Mouse (Mus musculus) A20 (cell line): ENCODE data around the gene BC052040.

ENCODE experiments used
- DNase-seq: peaks from one replicate; pipeline ENCODE4 v3.0.0-alpha.2; 2011; ENCODE audit warnings: low read depth, low spot score

Gene BC052040

DNA sequence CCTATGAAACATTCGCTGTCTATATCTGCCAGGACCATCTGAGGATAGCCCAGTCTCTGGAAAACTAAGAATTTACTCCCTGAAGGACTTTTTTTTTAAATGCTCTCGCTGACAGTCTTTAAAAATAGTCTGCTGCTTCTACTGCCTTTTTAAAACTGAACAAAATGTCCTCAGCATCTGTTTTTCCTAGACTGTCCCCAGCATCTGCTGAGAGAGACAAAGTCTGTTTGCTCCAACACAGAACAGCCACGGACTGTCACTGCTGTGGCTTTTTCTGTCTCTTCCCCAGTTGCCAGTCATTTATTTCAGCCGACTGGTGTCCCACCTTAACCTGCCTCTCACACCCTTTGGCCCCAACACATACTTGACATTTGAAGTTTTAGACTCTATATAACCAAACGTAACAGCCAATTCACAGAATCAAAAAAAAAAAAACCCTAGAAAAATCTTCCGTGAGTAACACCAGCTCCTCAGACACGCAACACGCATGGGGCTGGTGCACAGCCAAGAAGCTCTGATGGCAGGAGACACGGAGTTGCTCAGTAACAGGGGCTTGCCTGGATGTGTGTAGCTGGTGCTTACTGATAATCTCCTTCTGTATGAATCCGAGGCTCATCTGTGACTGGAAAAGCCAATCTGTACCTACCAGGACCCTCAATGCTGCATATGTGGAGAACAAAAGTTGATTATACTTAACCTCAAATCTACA lies 188.2 kb downstream of the BC052040 start:
- no peak for DNase-seq

DNA sequence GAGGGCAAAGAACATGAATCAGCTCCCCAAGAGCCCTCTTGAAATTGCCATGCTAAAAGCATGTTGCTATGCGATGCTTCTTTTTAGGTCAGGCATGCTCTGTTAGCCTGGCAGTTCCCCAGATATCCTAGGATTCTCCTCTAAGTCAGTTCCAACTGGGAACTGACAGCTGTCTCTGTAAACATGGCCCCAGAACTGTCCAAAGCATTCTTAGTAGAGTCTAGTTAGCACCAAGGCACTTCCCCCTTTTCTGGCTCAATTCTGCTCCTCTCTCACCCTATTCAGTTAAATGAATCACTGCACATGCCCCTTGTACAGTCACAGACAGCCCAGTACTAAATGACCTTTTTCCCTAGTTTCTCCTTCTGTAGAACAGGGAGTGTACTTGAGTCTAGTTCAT lies 191.2 kb downstream of the BC052040 start:
- DNase-seq = no peak

- no peak for DNase-seq
Observed at GRCm38 (mm10) chr2:115774153-115774908, 192.8 kb downstream of the BC052040 start.

DNA sequence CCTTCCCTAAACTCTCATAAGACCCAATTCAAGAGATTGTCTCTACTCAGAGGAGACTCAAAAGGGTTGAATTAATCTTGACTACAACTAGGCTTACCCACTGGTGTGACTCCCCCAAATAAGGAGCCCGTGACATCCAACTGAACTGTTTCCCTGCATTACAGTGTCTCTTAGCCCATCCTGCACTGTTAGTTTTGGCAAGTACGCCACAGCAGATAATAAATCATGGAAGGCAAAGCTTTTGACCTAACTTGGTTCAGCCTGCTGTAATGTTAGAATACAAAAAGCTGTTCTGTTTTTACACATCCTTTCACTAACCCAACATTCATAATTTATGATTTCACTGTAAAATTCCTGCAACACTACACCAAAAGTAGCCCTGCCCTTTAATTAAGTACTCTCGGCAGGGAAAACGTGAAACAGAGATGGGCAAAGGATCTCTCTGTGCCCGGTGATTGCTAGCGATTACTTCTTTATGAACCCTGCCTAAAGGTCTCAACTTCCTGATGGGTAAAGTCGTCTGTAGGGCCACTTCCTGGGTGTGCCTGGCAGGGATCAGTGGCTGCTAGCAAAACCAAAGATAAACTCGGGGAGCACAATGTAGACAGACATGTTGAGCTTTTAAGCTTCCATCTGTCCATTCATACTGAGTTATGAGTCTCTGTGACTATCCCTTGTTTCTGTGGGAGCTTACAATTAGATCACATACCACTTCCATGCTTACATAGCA lies 194.1 kb downstream of the BC052040 start:
- DNase-seq = no peak

DNA sequence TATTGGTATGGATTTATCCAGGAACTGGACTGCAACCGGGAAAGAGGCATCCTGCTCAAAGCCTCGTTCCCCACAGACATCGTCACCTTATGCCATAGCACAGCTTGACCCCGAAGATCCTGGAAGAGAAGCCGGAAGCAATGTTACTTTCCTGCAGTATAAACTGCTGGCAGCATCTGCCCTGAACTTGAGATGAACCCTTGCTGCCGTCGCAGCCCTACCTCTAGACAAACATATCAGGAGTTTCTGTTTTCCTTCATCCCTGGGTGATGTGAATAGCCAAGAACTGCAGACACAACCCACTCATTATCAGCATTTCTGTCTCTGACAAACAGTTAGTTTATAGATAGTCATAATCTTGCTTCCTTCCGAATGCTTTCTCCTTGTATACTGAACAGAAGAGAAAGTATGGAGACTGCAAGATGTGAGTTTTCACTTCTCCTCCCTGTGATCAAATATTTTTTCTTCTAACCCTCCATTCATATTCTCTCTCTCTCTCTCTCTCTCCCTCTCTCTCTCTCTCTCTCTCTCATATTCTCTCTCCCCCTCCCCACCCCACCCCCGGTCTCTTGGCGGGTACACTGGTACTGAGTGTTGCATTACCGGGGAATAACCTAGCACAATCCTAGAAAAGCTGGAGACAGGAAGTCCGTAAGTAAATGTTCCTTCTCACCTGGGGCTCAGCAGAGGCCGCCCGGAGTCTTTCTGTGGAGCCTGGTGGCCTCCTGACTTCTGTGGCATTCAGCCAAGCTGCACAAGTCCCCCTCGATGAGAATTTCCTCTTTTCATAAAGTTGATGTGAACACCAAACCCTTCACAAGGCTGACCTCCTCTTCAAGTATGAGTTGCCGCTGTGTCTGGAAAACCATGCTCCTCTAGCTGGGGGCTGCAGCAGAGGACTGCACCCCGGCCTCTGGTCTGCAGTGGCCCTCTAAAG lies 195.7 kb downstream of the BC052040 start:
- no peak for DNase-seq

GRCm38 (mm10) chr2:115780546-115781011 lies 199.1 kb downstream of the BC052040 start:
- DNase-seq = no peak

- DNase-seq = no peak
Observed at GRCm38 (mm10) chr2:115785687-115786086, 204.2 kb downstream of the BC052040 start.

DNA sequence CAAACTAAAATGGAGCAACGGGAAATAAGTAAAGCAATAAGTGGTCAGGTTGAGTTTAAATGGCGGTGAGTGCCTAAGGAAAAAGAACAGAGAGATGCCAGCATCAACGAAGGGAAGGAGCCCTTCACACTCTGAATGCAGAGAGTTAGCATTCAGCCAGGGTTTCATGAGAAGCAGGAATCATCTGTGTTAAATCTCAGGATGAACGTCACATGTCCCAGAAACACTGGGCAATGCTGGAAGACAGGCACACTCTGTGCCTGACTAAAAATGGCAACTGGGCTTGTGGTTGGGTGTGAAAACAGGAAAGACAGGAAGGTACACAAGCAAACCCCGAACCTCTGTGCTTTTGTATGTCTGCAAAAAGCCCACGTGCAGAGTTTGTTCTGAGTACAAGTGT lies 217.3 kb downstream of the BC052040 start:
- DNase-seq = no peak

- no peak for DNase-seq
Observed at GRCm38 (mm10) chr2:115808376-115808775, 226.9 kb downstream of the BC052040 start.

GRCm38 (mm10) chr2:115813316-115813715 lies 231.8 kb downstream of the BC052040 start:
- no peak for DNase-seq

DNA sequence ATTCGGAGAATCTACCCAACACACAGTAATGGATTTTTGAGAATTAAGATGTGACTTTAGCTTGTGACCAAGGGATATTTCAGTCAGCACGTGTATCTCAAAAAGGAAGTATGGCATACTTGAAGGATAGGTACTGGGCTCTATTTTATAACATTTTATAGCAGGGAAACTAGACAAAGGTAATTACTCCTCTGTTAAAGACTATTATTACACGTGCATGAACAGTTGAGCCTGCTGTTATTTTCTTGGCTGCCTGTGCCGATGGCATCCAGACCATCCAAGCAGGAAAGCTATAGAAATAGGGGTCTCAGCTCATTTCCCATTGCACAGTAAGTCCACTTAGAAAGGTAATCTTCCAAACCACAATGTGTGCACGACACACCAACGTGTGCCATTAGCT lies 232.2 kb downstream of the BC052040 start:
- DNase-seq = no peak

DNA sequence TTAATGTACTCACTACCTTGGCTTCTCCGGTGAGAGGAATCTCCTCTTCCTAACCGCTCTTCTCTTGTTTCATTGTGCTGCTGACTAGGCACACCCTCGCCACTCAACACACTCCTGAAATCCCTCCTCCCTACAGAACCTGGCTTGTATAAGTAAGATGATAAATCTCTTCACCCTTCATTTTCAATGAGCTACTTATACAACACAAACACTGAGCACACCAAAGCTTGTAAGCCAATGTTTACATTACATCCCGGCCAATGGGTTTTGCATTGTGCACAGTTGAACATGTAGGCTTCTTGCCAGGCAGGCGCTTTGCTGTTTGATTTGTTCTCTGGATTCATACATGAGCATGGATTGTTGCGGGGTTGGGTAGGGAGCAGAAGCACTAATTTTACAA lies 236.4 kb downstream of the BC052040 start:
- no peak for DNase-seq

DNA sequence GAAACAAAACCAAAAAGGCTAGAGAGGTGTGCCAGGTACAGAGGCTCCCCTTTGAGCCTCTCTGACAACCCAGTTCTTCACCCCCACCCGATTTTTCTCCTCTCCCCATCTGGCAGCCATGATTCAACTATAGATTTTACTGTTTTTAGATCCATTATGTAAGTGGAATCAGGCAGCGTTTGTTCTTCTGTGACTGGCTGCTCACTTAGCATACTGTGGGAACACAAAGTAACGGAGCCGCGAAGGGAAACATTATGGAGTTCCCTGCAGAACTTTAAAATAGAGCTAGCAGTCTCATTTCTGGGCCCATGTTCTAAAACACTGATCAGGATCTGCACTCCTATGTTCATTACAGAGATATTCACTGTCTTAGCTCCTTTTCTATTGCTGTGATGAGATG lies 240.8 kb downstream of the BC052040 start:
- no peak for DNase-seq
